8 mouse cellular contexts compared by ENCODE assay signal in the genomic region with DNA sequence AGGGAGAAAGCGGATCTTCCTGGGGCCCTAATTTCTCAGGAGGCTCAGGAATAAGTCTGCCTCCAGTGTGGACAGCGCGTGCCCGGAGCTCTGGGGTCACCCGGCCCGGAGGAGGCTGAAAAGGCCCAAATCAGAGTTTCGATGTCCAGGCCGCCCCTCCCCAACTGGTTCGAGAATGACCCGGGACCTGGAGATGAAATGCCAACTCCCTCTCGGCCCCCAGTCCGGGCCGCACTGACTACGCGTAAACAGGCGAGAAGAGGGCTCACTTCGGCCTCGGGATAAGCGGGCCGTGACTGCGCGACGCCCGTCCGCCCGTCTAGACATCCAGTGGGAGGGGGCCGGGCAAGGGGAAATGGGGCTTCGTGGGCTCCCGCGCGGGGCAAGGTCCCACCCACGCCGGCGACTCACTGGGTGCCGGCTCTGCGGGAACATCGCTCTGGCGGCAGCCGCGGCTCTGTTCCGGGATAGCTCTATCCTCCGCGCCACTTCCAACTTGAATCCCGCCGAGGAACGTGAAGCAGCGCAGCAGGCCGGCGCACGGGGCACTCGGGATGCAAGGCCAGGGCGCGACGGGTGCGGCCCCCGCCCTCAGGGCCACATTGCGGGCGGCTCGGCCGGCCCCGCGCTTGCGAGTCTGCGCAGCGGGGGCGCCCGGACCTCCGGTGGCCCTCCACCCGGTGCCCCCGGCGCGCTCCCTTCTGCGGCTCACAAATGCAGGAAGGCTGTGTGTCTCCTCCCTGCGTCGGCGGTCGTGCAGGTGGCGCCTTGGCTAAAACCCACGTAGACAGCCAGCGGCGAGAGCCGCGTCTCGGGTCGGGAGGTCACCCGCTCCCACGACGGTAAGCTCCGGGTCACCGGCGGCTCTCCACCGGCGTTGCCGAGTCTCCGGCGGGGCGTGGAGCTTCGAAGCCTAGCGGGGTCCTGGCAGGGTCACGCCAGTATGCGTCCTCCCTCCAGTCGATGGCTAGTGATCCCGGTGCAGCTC. TPM values are rescaled to one million over a fixed set of nuclear protein-coding genes. Genes with fewer than 3 reads are reported as not detected.
DNase-seq lines count a peak whose midpoint lies in the region; ATAC-seq lines count a peak whose summit lies in the region.

No protein-coding gene starts in this region.

- H3K36me3 ChIP-seq in megakaryocyte, embryonic 14.5 days (replicated peaks; ENCODE audit: low read length), result peaks cover 13% of the 10 kb centered on the region
- H3K36me3 ChIP-seq in embryonic facial prominence, embryonic 14.5 days (ENCODE audit: control insufficient read depth, insufficient read depth, low read length), result 0 out of 2 replicates have a peak, but pooled peaks cover 6% of the 10 kb centered on the region
- H3K36me3 ChIP-seq in heart, embryonic 16.5 days (ENCODE audit: control insufficient read depth, insufficient read depth), result no peaks in the 10 kb centered on the region

- ATAC-seq in megakaryocyte, adult 5-6 weeks (ENCODE audit: poor library complexity, severe bottlenecking), result no peak
- peak; percentile 0; the same call in 1 of the 2 replicates for ATAC-seq in embryonic facial prominence, embryonic 14.5 days (ENCODE audit: low read depth)
- ATAC-seq in heart, embryonic 16.5 days (replicated peaks; ENCODE audit: extremely low read depth, insufficient read depth, low FRiP score), result no peak

- H3K27me3 ChIP-seq in megakaryocyte, embryonic 14.5 days (replicated peaks), result peaks cover 24% of the 10 kb centered on the region
- H3K27me3 ChIP-seq in embryonic facial prominence, embryonic 14.5 days (replicated peaks; ENCODE audit: control insufficient read depth, insufficient read depth, low read length), result no peaks in the 10 kb centered on the region
- H3K27me3 ChIP-seq in heart, embryonic 16.5 days (ENCODE audit: control insufficient read depth, insufficient read depth, low read length), result peaks cover 36% of the 10 kb centered on the region

- H3K9me3 ChIP-seq in megakaryocyte, embryonic 14.5 days, result no peaks in the 10 kb centered on the region
- H3K9me3 ChIP-seq in embryonic facial prominence, embryonic 14.5 days (ENCODE audit: control insufficient read depth, low read length), result no peaks in the 10 kb centered on the region
- no peaks in the 10 kb centered on the region for H3K9me3 ChIP-seq in heart, embryonic 16.5 days (replicated peaks; ENCODE audit: control insufficient read depth, low read length)

- peak overlapping the region; percentile 97 for H3K4me3 ChIP-seq in megakaryocyte, embryonic 14.5 days (replicated peaks)
- peak overlapping the region; percentile 89 for H3K4me3 ChIP-seq in embryonic facial prominence, embryonic 14.5 days (ENCODE audit: low read depth, low read length)
- peak overlapping the region; percentile 78 for H3K4me3 ChIP-seq in heart, embryonic 16.5 days (ENCODE audit: low read length)

- H3K4me1 ChIP-seq in megakaryocyte, embryonic 14.5 days, result peaks cover 54% of the 10 kb centered on the region
- H3K4me1 ChIP-seq in embryonic facial prominence, embryonic 14.5 days (ENCODE audit: control insufficient read depth, insufficient read depth, low read length), result peaks cover 38% of the 10 kb centered on the region
- H3K4me1 ChIP-seq in heart, embryonic 16.5 days (ENCODE audit: control insufficient read depth, insufficient read depth, low read length), result peaks cover 18% of the 10 kb centered on the region

- H3K27ac ChIP-seq in embryonic facial prominence, embryonic 14.5 days (replicated peaks; ENCODE audit: low read depth, low read length), result peak overlapping the region; percentile 95
- peak overlapping the region; percentile 92 for H3K27ac ChIP-seq in heart, embryonic 16.5 days (ENCODE audit: low read length)

- WGBS in embryonic facial prominence, embryonic 14.5 days, result under 1% methylated on average over 46 of the region's 103 CpGs
- WGBS in heart, embryonic 16.5 days, result under 1% methylated on average over 103 of the region's 103 CpGs

- H3K4me2 ChIP-seq in embryonic facial prominence, embryonic 14.5 days (ENCODE audit: low read depth, low read length), result peak overlapping the region; percentile 64
- H3K4me2 ChIP-seq in heart, embryonic 16.5 days (ENCODE audit: low read depth, low read length), result peak overlapping the region; percentile 92

- peak overlapping the region; percentile 89 for H3K9ac ChIP-seq in embryonic facial prominence, embryonic 14.5 days (ENCODE audit: low read depth, low read length)
- peak overlapping the region; percentile 84 for H3K9ac ChIP-seq in heart, embryonic 16.5 days (ENCODE audit: low read length)

- DNase-seq in embryonic facial prominence, embryonic 14.5 days (ENCODE audit: low spot score), result peak; percentile 57
- DNase-seq in kidney, postnatal 36 days, result peak; percentile 35 to 70
- peak; percentile 54 to 56 for DNase-seq in lung, adult 18-20 months
- DNase-seq in ovary, postnatal 10 days (ENCODE audit: low spot score), result peak; percentile 45
- peak; percentile 56 to 62 for DNase-seq in thymus, postnatal 36 days

RNA-seq across cellular contexts. Expression of gene Tle1, which starts 0.9 kb away (rescaled TPM):
- 8.8 and 16.3 TPM in 2 replicates for polyA plus RNA-seq in megakaryocyte, embryonic 14.5 days (2012; ENCODE audit: insufficient read depth, low replicate concordance)
- total RNA-seq in megakaryocyte, adult 5-6 weeks (2015), result 14.9 and 16.0 TPM in 2 replicates
- total RNA-seq in megakaryocyte, adult 5-6 weeks (2017), result 15.9 and 28.9 TPM in 2 replicates
- polyA plus RNA-seq in embryonic facial prominence, embryonic 14.5 days (2014; fragmentation: Nextera tagmentation; extraction: Ambion mirVana), result 28.3 and 31.3 TPM in 2 replicates
- polyA plus RNA-seq in heart, embryonic 16.5 days (2015; fragmentation: Nextera tagmentation; extraction: Ambion mirVana), result 6.2 and 6.4 TPM in 2 replicates
